In genomic region chr9:62208436-62208835, GRCm38 (mm10) we compare ENCODE assay signal across 27 mouse cellular contexts.
A peak's percentile ranks its signal among the peaks of the same experiment; 100 is the strongest.
DNase-seq lines count a peak whose midpoint lies in the region; ATAC-seq lines count a peak whose summit lies in the region.
"Had no signal": no experiment of that assay in that cellular context is flagged by ENCODE, and none has a peak within 500 bp of the region (broad histone marks: within the 10 kb centered on the region; RNA-seq: fewer than 3 reads in every experiment).

No protein-coding gene starts in this region.

- no peak overlapping the region for H3K4me3 ChIP-seq in heart, embryonic 11.5 days (ENCODE audit: low read depth, low read length)
- H3K4me3 ChIP-seq: embryonic facial prominence, embryonic 12.5 days; heart, embryonic 12.5 days; hindbrain, embryonic 15.5 days; layer of hippocampus, adult 2 months; limb, embryonic 15.5 days; liver, embryonic 13.5 days had no signal

- H3K4me1 ChIP-seq in heart, embryonic 11.5 days (ENCODE audit: control insufficient read depth, insufficient read depth, low read length) = no peaks in the 10 kb centered on the region
- H3K4me1 ChIP-seq: embryonic facial prominence, embryonic 12.5 days; heart, embryonic 12.5 days; liver, embryonic 13.5 days had no signal

- no peak overlapping the region for H3K27ac ChIP-seq in heart, embryonic 11.5 days (ENCODE audit: low read depth, low read length)
- H3K27ac ChIP-seq: embryonic facial prominence, embryonic 12.5 days; hindbrain, embryonic 15.5 days; layer of hippocampus, adult 2 months; limb, embryonic 15.5 days; liver, embryonic 13.5 days; macrophage had no signal

- DNase-seq in heart, postnatal 4 days = peak; percentile 27
- peak; percentile 17 for DNase-seq in 3134 (ENCODE audit: extremely low read depth, insufficient read length, low spot score)
- peak; percentile 86 for DNase-seq in 3T3-L1 (ENCODE audit: low read depth, low spot score)
- DNase-seq in adipocyte (ENCODE audit: low spot score) = peak; percentile 26
- no peak for DNase-seq in kidney, adult 18-20 months
- DNase-seq in cerebellum, adult 11-12 months = no peak
- DNase-seq: cerebellum, adult 9-10 months; cerebellum, postnatal 36 days; embryo, embryonic 11 days; gastrocnemius, postnatal 36 days; heart, adult 18-20 months; kidney, adult 2 months; kidney, postnatal 36 days; liver, embryonic 13.5 days; lung, adult 18-20 months; lung, postnatal 10 days; right cerebral cortex, postnatal 14 days; thymus, postnatal 25 days had no signal

- 53% methylated on average over 5 of the region's 5 CpGs for WGBS in heart, embryonic 11.5 days (ENCODE audit: insufficient replicate concordance)

- no peaks in the 10 kb centered on the region for H3K36me3 ChIP-seq in heart, embryonic 11.5 days (ENCODE audit: control insufficient read depth, insufficient read depth, low read length)
- H3K36me3 ChIP-seq: embryonic facial prominence, embryonic 12.5 days; heart, embryonic 12.5 days; hindbrain, embryonic 15.5 days; limb, embryonic 15.5 days; liver, embryonic 13.5 days had no signal

- H3K9ac ChIP-seq in heart, embryonic 11.5 days (ENCODE audit: low read depth, low read length) = no peak overlapping the region
- H3K9ac ChIP-seq: embryonic facial prominence, embryonic 12.5 days; heart, embryonic 12.5 days; hindbrain, embryonic 15.5 days; limb, embryonic 15.5 days; liver, embryonic 13.5 days had no signal

- no peak overlapping the region for H3K4me2 ChIP-seq in heart, embryonic 11.5 days
- H3K4me2 ChIP-seq: embryonic facial prominence, embryonic 12.5 days; heart, embryonic 12.5 days; hindbrain, embryonic 15.5 days; limb, embryonic 15.5 days; liver, embryonic 13.5 days had no signal

- no peaks in the 10 kb centered on the region for H3K27me3 ChIP-seq in heart, embryonic 11.5 days (ENCODE audit: control insufficient read depth, insufficient read depth, low read length)
- H3K27me3 ChIP-seq: embryonic facial prominence, embryonic 12.5 days; heart, embryonic 12.5 days; hindbrain, embryonic 15.5 days; limb, embryonic 15.5 days; liver, embryonic 13.5 days had no signal

- H3K9me3 ChIP-seq in heart, embryonic 11.5 days (replicated peaks; ENCODE audit: control insufficient read depth, low read length) = no peaks in the 10 kb centered on the region
- H3K9me3 ChIP-seq: embryonic facial prominence, embryonic 12.5 days; heart, embryonic 12.5 days; hindbrain, embryonic 15.5 days; limb, embryonic 15.5 days; liver, embryonic 13.5 days had no signal

- ATAC-seq in heart, embryonic 11.5 days (replicated peaks; ENCODE audit: insufficient number of reproducible peaks, low FRiP score, low TSS enrichment) = no peak
- ATAC-seq: activated CD4-positive, CD25-positive, alpha-beta regulatory T cell, adult 4 months; forebrain, embryonic 14.5 days had no signal

Comparison
In these comparisons a context has a peak if more than half of its experiments do, and no peak if none do; other contexts are left out.
1. DNase-seq: peak in heart, postnatal 4 days (single experiment), 3134 (single experiment), 3T3-L1 (single experiment) and adipocyte (single experiment); none in kidney, adult 18-20 months (single experiment) and cerebellum, adult 11-12 months (single experiment).